Mouse (Mus musculus) forebrain, embryonic 10.5 days (tissue): ENCODE measurements at regions not wholly inside any gene's neighbourhood (a gene's known extent, or its start where the extent isn't known, plus 50 kb on each side); places are given as distances from the start of the nearest gene placed in this dataset.
A peak's percentile ranks its signal among the peaks of the same experiment; 100 is the strongest.

ENCODE experiments used
- DNase-seq: peaks from one replicate; pipeline ENCODE4 v3.0.0-alpha.2; 2017; ENCODE audit warnings: low spot score; ENCODE audit errors: extremely low spot score
- H3K27ac ChIP-seq: fragments of 300-500 bp; sonication (generic); 2 replicates; pipeline ENCODE4 v1.5.1; 2016; ENCODE audit warnings: mild to moderate bottlenecking
- H3K27me3 ChIP-seq: fragments of 300-500 bp; sonication (generic); 2 replicates; pipeline ENCODE4 v1.6.1; 2016; ENCODE audit warnings: mild to moderate bottlenecking; ENCODE audit not compliant: poor library complexity, severe bottlenecking
- H3K36me3 ChIP-seq: fragments of 300-500 bp; sonication (generic); replicated peaks from 2 replicates; pipeline ENCODE4 v1.6.1; 2016; ENCODE audit warnings: mild to moderate bottlenecking, moderate library complexity
- H3K4me1 ChIP-seq: fragments of 300-500 bp; sonication (generic); 2 replicates; pipeline ENCODE4 v1.6.1; 2016
- H3K4me3 ChIP-seq: fragments of 300-500 bp; sonication (generic); 2 replicates; pipeline ENCODE4 v1.5.1; 2016; ENCODE audit warnings: mild to moderate bottlenecking, moderate library complexity
- H3K9me3 ChIP-seq: fragments of 300-500 bp; sonication (generic); 2 replicates; pipeline ENCODE4 v1.6.1; 2016; ENCODE audit warnings: mild to moderate bottlenecking, moderate library complexity
- WGBS: fragments of 180-500 bp; shearing (Covaris S2); methylation state at CpG from one replicate; pipeline ENCODE4 v1.1.7; 2016; 5-methylcytosine and 5-hydroxymethylcytosine counted together

- DNase-seq = no peak
- WGBS = 79% methylated on average over 3 of the region's 3 CpGs
- Histone ChIP-seq H3K36me3 (no peaks in the 10 kb centered on the region), H3K4me3 (no peak overlapping the region), H3K27ac (no peak overlapping the region), H3K27me3 (no peaks in the 10 kb centered on the region), H3K4me1 (no peaks in the 10 kb centered on the region), H3K9me3 (peaks cover 8% of the 10 kb centered on the region)
Observed at GRCm38 (mm10) chr7:75923951-75924467, 75.9 kb downstream of the Klhl25 start.

GRCm38 (mm10) chr7:75927537-75927936, 79.4 kb downstream of the Klhl25 start:
- DNase-seq = no peak
- Histone ChIP-seq H3K27me3 (no peaks in the 10 kb centered on the region), H3K4me3 (no peak overlapping the region), H3K36me3 (no peaks in the 10 kb centered on the region), H3K4me1 (no peaks in the 10 kb centered on the region), H3K27ac (no peak overlapping the region), H3K9me3 (peaks cover 11% of the 10 kb centered on the region)
- WGBS = 39% methylated on average over 4 of the region's 4 CpGs

GRCm38 (mm10) chr7:75943844-75944243, 95.7 kb downstream of the Klhl25 start:
- no peaks in the 10 kb centered on the region for H3K9me3 ChIP-seq
- WGBS = 48% methylated on average over 3 of the region's 3 CpGs
- no peak for DNase-seq

GRCm38 (mm10) chr7:75955671-75956070, 107.6 kb downstream of the Klhl25 start:
- no peak overlapping the region for H3K4me3 ChIP-seq

More at GRCm38 (mm10) chr7:75943844-75944243, 95.7 kb downstream of the Klhl25 start:
- Histone ChIP-seq H3K27me3 (no peaks in the 10 kb centered on the region), H3K4me3 (no peak overlapping the region), H3K27ac (no peak overlapping the region), H3K4me1 (0 out of 2 replicates have a peak, but pooled peaks cover 7% of the 10 kb centered on the region), H3K36me3 (no peaks in the 10 kb centered on the region)

GRCm38 (mm10) chr7:75957366-75957765, 109.3 kb downstream of the Klhl25 start:
- Histone ChIP-seq H3K9me3 (no peaks in the 10 kb centered on the region), H3K4me3 (no peak overlapping the region), H3K27me3 (no peaks in the 10 kb centered on the region), H3K4me1 (0 out of 2 replicates have a peak, but pooled peaks cover 3% of the 10 kb centered on the region), H3K36me3 (no peaks in the 10 kb centered on the region), H3K27ac (no peak overlapping the region)
- WGBS = 93% methylated on average over 5 of the region's 5 CpGs
- no peak for DNase-seq

More at GRCm38 (mm10) chr7:75955671-75956070, 107.6 kb downstream of the Klhl25 start:
- 86% methylated on average over 9 of the region's 9 CpGs for WGBS
- H3K9me3 ChIP-seq = no peaks in the 10 kb centered on the region
- H3K36me3 ChIP-seq = no peaks in the 10 kb centered on the region
- 0 out of 2 replicates have a peak, but pooled peaks cover 3% of the 10 kb centered on the region for H3K4me1 ChIP-seq
- no peaks in the 10 kb centered on the region for H3K27me3 ChIP-seq
- no peak for DNase-seq
- H3K27ac ChIP-seq = no peak overlapping the region

GRCm38 (mm10) chr7:75959903-75960620, 112.0 kb downstream of the Klhl25 start:
- H3K4me3 ChIP-seq = no peak overlapping the region
- H3K9me3 ChIP-seq = no peaks in the 10 kb centered on the region
- no peaks in the 10 kb centered on the region for H3K36me3 ChIP-seq
- WGBS = 91% methylated on average over 14 of the region's 14 CpGs
- no peak for DNase-seq
- 0 out of 2 replicates have a peak, but pooled peaks cover 3% of the 10 kb centered on the region for H3K4me1 ChIP-seq
- no peak overlapping the region for H3K27ac ChIP-seq
- H3K27me3 ChIP-seq = no peaks in the 10 kb centered on the region

- Histone ChIP-seq H3K27ac (no peak overlapping the region), H3K4me3 (no peak overlapping the region), H3K36me3 (no peaks in the 10 kb centered on the region), H3K4me1 (no peaks in the 10 kb centered on the region), H3K27me3 (no peaks in the 10 kb centered on the region), H3K9me3 (no peaks in the 10 kb centered on the region)
- WGBS = 86% methylated on average over 5 of the region's 5 CpGs
- no peak for DNase-seq
Observed at GRCm38 (mm10) chr7:75968177-75968576, 120.1 kb downstream of the Klhl25 start.

GRCm38 (mm10) chr7:75970914-75971313, 122.8 kb downstream of the Klhl25 start:
- Histone ChIP-seq H3K4me3 (no peak overlapping the region), H3K36me3 (no peaks in the 10 kb centered on the region), H3K9me3 (no peaks in the 10 kb centered on the region), H3K4me1 (no peaks in the 10 kb centered on the region), H3K27ac (no peak overlapping the region), H3K27me3 (no peaks in the 10 kb centered on the region)
- DNase-seq = no peak
- WGBS = 85% methylated on average over 7 of the region's 7 CpGs

GRCm38 (mm10) chr7:75971706-75972105, 123.6 kb downstream of the Klhl25 start:
- DNase-seq = no peak
- Histone ChIP-seq H3K36me3 (no peaks in the 10 kb centered on the region), H3K4me1 (no peaks in the 10 kb centered on the region), H3K9me3 (no peaks in the 10 kb centered on the region), H3K27me3 (no peaks in the 10 kb centered on the region), H3K4me3 (no peak overlapping the region), H3K27ac (no peak overlapping the region)
- 95% methylated on average over 3 of the region's 3 CpGs for WGBS

GRCm38 (mm10) chr7:75981560-75981959, 133.4 kb downstream of the Klhl25 start:
- H3K9me3 ChIP-seq = peaks cover 3% of the 10 kb centered on the region; the same call in 1 of the 2 replicates
- H3K27me3 ChIP-seq = peaks cover 3% of the 10 kb centered on the region; the same call in 1 of the 2 replicates
- H3K4me3 ChIP-seq = no peak overlapping the region
- H3K27ac ChIP-seq = peak overlapping the region; percentile 75
- H3K36me3 ChIP-seq = no peaks in the 10 kb centered on the region
- peaks cover 35% of the 10 kb centered on the region for H3K4me1 ChIP-seq
- no peak for DNase-seq
- WGBS = 76% methylated on average over 5 of the region's 5 CpGs

GRCm38 (mm10) chr7:75983029-75983808, 135.1 kb downstream of the Klhl25 start:
- WGBS = 10% methylated on average over 22 of the region's 23 CpGs
- Histone ChIP-seq H3K27me3 (peaks cover 3% of the 10 kb centered on the region; the same call in 1 of the 2 replicates), H3K9me3 (peaks cover 3% of the 10 kb centered on the region; the same call in 1 of the 2 replicates), H3K27ac (peak overlapping the region; percentile 81), H3K36me3 (no peaks in the 10 kb centered on the region), H3K4me3 (peak overlapping the region; percentile 39), H3K4me1 (peaks cover 35% of the 10 kb centered on the region)
- DNase-seq = peak; percentile 67

GRCm38 (mm10) chr7:75983809-75984171, 135.7 kb downstream of the Klhl25 start:
- Histone ChIP-seq H3K36me3 (no peaks in the 10 kb centered on the region), H3K4me1 (peaks cover 35% of the 10 kb centered on the region), H3K9me3 (peaks cover 3% of the 10 kb centered on the region; the same call in 1 of the 2 replicates), H3K27ac (peak overlapping the region; percentile 81), H3K27me3 (peaks cover 3% of the 10 kb centered on the region; the same call in 1 of the 2 replicates), H3K4me3 (peak overlapping the region; percentile 39; the same call in 1 of the 2 replicates)
- no peak for DNase-seq
- 42% methylated on average over 7 of the region's 7 CpGs for WGBS
